In genomic region chr16:48777254-48777653, GRCm38 (mm10) we compare ENCODE assay signal across 31 mouse cellular contexts. TPM values are rescaled to one million over a fixed set of nuclear protein-coding genes. Genes with fewer than 3 reads are reported as not detected.
DNase-seq lines count a peak whose midpoint lies in the region; ATAC-seq and TF ChIP-seq lines count a peak whose summit lies in the region.
"Had no signal": no experiment of that assay in that cellular context is flagged by ENCODE, and none has a peak within 500 bp of the region (broad histone marks: within the 10 kb centered on the region; RNA-seq: fewer than 3 reads in every experiment).

No protein-coding gene starts in this region.

- H3K4me1 ChIP-seq in CH12.LX (ENCODE audit: control insufficient read depth in 1 of 2, insufficient read depth in 2 of 2): no peaks in the 10 kb centered on the region
- H3K4me1 ChIP-seq: forebrain, embryonic 12.5 days; heart, embryonic 15.5 days had no signal

- H3K9ac ChIP-seq in CH12.LX (ENCODE audit: insufficient read depth, low read depth): no peak overlapping the region
- H3K9ac ChIP-seq: forebrain, embryonic 12.5 days; heart, embryonic 15.5 days had no signal

- dilution Hi-C loops in CH12.LX (cut with MboI; ENCODE audit: extremely low pct_ligation_motif_present, extremely low pct_unique_long_range_greater_than_20kb, low sequenced_read_pairs): no loop called here

- TF ChIP-seq EP300 in CH12.LX (IDR thresholded peaks at IDR 0.05; ENCODE audit: low read length): no peak

- H3K79me2 ChIP-seq in CH12.LX (replicated peaks; ENCODE audit: control insufficient read depth, extremely low read depth, insufficient read depth, poor library complexity, severe bottlenecking): no peaks in the 10 kb centered on the region

- peak; percentile 49 for TF ChIP-seq CTCF in layer of hippocampus, adult 2 months (conservative IDR thresholded peaks at IDR 0.05)
- peak in 1 of 2 experiments; percentile 67; a peak in 2 of 4 replicates for TF ChIP-seq CTCF in CH12.LX (conservative IDR thresholded peaks at IDR 0.05 in 1 of 2, IDR thresholded peaks at IDR 0.05 in 1 of 2; ENCODE audit: low read depth in 2 of 2, low read length in 2 of 2)

- no peaks in the 10 kb centered on the region for H3K36me3 ChIP-seq in CH12.LX (replicated peaks in 1 of 2; ENCODE audit: control insufficient read depth in 1 of 2, insufficient read depth in 1 of 2, low read length in 1 of 2)
- H3K36me3 ChIP-seq: forebrain, embryonic 12.5 days; heart, embryonic 15.5 days had no signal

- DNase-seq in layer of hippocampus, adult 2 months (ENCODE audit: low spot score in 2 of 2): no peak
- DNase-seq in layer of hippocampus, adult 9-11 months: no peak
- peak; percentile 47 for DNase-seq in thymus, postnatal 0 days (ENCODE audit: low spot score)
- no peak for DNase-seq in thymus, postnatal 25 days
- DNase-seq in CH12.LX (ENCODE audit: extremely low read depth): no peak
- DNase-seq in urinary bladder, postnatal 36 days (ENCODE audit: low spot score in 2 of 2): no peak
- DNase-seq in heart, adult 18-20 months: no peak
- DNase-seq: cerebellum, adult 9-10 months; gastrocnemius, postnatal 14 days; heart, postnatal 4 days; kidney, adult 9 months; kidney, postnatal 4 days; lung, adult 18-20 months had no signal

- no peak overlapping the region for H3K4me2 ChIP-seq in CH12.LX (ENCODE audit: insufficient read depth, low read depth, poor library complexity, severe bottlenecking)
- H3K4me2 ChIP-seq: forebrain, embryonic 12.5 days; heart, embryonic 15.5 days; midbrain, embryonic 11.5 days had no signal

- H3K27me3 ChIP-seq in CH12.LX (replicated peaks): no peaks in the 10 kb centered on the region
- H3K27me3 ChIP-seq: forebrain, embryonic 12.5 days; heart, embryonic 15.5 days had no signal

- ATAC-seq in megakaryocyte progenitor cell, adult 5-6 weeks (replicated peaks; ENCODE audit: poor library complexity): peak; percentile 52; the same call in 1 of the 2 replicates
- ATAC-seq: hindbrain, embryonic 16.5 days had no signal

- peaks cover 16% of the 10 kb centered on the region for H3K9me3 ChIP-seq in CH12.LX (replicated peaks; ENCODE audit: low read length)
- H3K9me3 ChIP-seq: forebrain, embryonic 12.5 days; heart, embryonic 15.5 days had no signal

- no peak for TF ChIP-seq POLR2A in CH12.LX (IDR thresholded peaks at IDR 0.05; ENCODE audit: low read depth, low read length)

- in situ Hi-C loops in CH12.LX (cut with MboI; ENCODE audit: low pct_ligation_motif_present, low pct_unique_long_range_greater_than_20kb, low sequenced_read_pairs): no loop called here

- no peak overlapping the region for H3K27ac ChIP-seq in layer of hippocampus, adult 2 months
- H3K27ac ChIP-seq in CH12.LX (ENCODE audit: insufficient read depth, low read depth): no peak overlapping the region
- H3K27ac ChIP-seq: forebrain, embryonic 12.5 days; heart, embryonic 15.5 days; macrophage had no signal

- H3K4me3 ChIP-seq in layer of hippocampus, adult 2 months: no peak overlapping the region
- no peak overlapping the region for H3K4me3 ChIP-seq in CH12.LX (replicated peaks in 1 of 3; ENCODE audit: low read depth in 2 of 3, low read length in 2 of 3, poor library complexity in 1 of 3)
- H3K4me3 ChIP-seq: forebrain, embryonic 12.5 days; heart, embryonic 15.5 days had no signal

- peak; percentile 26 for TF ChIP-seq RAD21 in CH12.LX (IDR thresholded peaks at IDR 0.05; ENCODE audit: low read depth, low read length)

TF ChIP-seq in CH12.LX, 34 proteins besides CTCF, POLR2A, EP300 and RAD21:
- peak; percentile 40 for TF ChIP-seq SMC3 (IDR thresholded peaks at IDR 0.05; ENCODE audit: low read depth, low read length)
- no peak for TF ChIP-seq ZC3H11A (IDR thresholded peaks at IDR 0.05; ENCODE audit: low read depth, low read length)
- no peak for TF ChIP-seq RCOR1 (conservative IDR thresholded peaks at IDR 0.05; ENCODE audit: low read depth, low read length)

RNA-seq across cellular contexts. Expression of gene Trat1, which starts 5.4 kb away (rescaled TPM):
- total RNA-seq in layer of hippocampus, adult 2 months (2021): under 1 TPM in 1 of 2 experiments, not detected in 1; 0.44 TPM
- polyA plus RNA-seq in thymus, postnatal 0 days (2015; fragmentation: Nextera tagmentation; extraction: Ambion mirVana): 175 and 176 TPM in 2 replicates
- not detected in 2 replicates for total RNA-seq in CH12.LX (2012; rRNA removed)
- total RNA-seq in CH12.LX (2014; rRNA removed): not detected in 2 replicates
- polyA plus RNA-seq in CH12.LX (2012; ENCODE audit: insufficient read length, low read depth): not detected in 2 replicates
- not detected in 2 replicates for total RNA-seq in megakaryocyte progenitor cell, adult 5-6 weeks (2015)
- 0.14 and 0.54 TPM in 2 replicates for total RNA-seq in megakaryocyte progenitor cell, adult 5-6 weeks (2017)
- under 1 TPM in 1 of 2 experiments, not detected in 1; 0.15 TPM for total RNA-seq in heart, adult 18-20 months (2021)
- total RNA-seq: adrenal gland, postnatal 4 days; gastrocnemius, postnatal 14 days; heart, adult 8-10 months; heart, postnatal 4 days had no signal
- polyA plus RNA-seq: C2C12; embryonic facial prominence, embryonic 11.5 days; macrophage; midbrain, embryonic 11.5 days had no signal

RNA-seq across cellular contexts. Expression of gene Retnlb, which starts 39.4 kb away (rescaled TPM):
- not detected for total RNA-seq in layer of hippocampus, adult 2 months (2021)
- 0.51 and 0.55 TPM in 2 replicates for polyA plus RNA-seq in thymus, postnatal 0 days (2015; fragmentation: Nextera tagmentation; extraction: Ambion mirVana)
- total RNA-seq in CH12.LX (2012; rRNA removed) (not detected in 2 replicates), CH12.LX (2014; rRNA removed) (not detected in 2 replicates)
- not detected in 2 replicates for polyA plus RNA-seq in CH12.LX (2012; ENCODE audit: insufficient read length, low read depth)
- not detected in 2 replicates for total RNA-seq in megakaryocyte progenitor cell, adult 5-6 weeks (2015)
- not detected in 2 replicates for total RNA-seq in megakaryocyte progenitor cell, adult 5-6 weeks (2017)
- not detected for total RNA-seq in heart, adult 18-20 months (2021)
- total RNA-seq: adrenal gland, postnatal 4 days; gastrocnemius, postnatal 14 days; heart, adult 8-10 months; heart, postnatal 4 days; layer of hippocampus, postnatal 14 days; left cerebral cortex, postnatal 10 days had no signal
- polyA plus RNA-seq: C2C12; cortical plate, adult 2 months; embryonic facial prominence, embryonic 11.5 days; forebrain, embryonic 12.5 days; frontal cortex, adult 2 months; heart, embryonic 15.5 days; hindbrain, embryonic 16.5 days; limb, embryonic 14.5 days; macrophage; midbrain, embryonic 11.5 days; neural tube, embryonic 14.5 days; small intestine, adult 2 months; testis, adult 2 months had no signal
